Mouse (Mus musculus) stomach, postnatal 0 days (tissue): Measurements from ENCODE around the gene Pde6b.

Experiments
- CTCF ChIP-seq: IDR thresholded peaks from 2 replicates; pipeline ENCODE4 v1.5.1; 2016; ENCODE audit warnings: antibody characterized with exemption, low read depth, mild to moderate bottlenecking, moderate library complexity
- EP300 ChIP-seq: optimal IDR thresholded peaks from 2 replicates; pipeline ENCODE3; 2016; ENCODE audit warnings: antibody characterized with exemption

GRCm38 (mm10) chr5:108378346-108378745 is 9.8 kb upstream of the Pde6b start:
- no peak for TF ChIP-seq CTCF
- TF ChIP-seq EP300, result no peak
